Mouse (Mus musculus) monocyte, adult 2 months (primary cell): ENCODE measurements around the gene Trmt6.

Experiments used
- DNase-seq, 2 experiments: peaks; one replicate each; pipeline ENCODE4 v3.0.0; 2022; ENCODE audit warnings: low spot score in 2 of 2, low read depth in 1 of 2

Gene Trmt6

DNA sequence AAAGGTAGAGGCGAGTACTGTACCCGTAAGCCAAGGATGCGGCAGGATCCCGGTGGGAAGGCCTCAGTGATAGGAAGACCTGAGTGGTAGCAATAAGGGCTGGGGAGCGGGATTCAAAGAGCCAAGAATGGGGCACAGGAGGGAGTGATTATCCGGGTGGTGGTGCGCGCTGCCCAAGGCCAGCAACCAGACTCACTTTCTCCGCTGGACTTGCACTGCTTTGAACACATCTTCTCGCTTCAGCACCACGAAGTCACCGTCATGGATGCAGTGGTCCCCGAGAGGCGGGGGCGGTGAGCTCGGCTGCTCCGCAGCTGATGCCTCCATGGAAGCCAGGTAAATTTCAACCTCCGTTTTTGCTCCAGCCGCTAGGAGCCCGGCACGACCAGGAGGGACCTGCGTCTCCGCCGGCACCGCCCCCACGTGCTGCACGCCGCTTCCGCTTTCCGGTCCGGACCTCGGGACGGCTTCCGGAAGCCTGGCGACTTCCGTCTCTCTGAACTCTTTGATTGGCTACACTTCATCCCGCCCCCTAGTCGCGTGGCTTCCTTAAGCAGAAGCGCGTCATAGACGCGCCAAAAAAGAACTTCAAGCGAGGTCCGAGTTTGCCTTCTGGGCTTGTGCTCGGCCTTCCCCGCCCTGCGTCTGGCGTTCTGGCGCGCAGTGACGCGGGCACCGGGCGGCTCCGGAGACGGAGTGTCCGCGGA is at the start of gene Trmt6, which contains the start of gene Mcm8:
Trmt6 (minus strand) TSS at position 448 of the 707 bp plus-strand sequence.
Mcm8 (plus strand) TSS at position 534 of the 707 bp plus-strand sequence.
- DNase-seq, result peak; percentile 71 to 81

DNA sequence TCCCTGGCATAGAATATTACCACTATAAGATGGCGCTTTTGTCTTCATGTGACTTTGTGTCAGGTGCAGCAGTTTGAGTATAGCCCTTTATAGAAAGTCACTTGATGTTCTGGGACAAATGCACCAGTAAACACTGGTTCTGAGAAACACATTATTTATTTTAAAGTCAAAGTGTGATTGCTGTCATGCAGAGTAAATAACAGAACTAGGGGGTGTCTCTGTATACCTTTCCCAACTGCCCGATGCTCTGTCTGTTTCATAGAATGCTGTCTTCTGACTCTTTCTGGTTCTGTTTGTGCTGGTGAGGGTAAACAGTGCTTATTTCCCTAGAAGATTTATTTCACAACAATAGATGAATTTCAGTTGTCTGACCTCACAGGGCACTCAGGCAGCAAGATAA is 47.5 kb upstream of the Trmt6 start:
- DNase-seq, result no peak

DNA sequence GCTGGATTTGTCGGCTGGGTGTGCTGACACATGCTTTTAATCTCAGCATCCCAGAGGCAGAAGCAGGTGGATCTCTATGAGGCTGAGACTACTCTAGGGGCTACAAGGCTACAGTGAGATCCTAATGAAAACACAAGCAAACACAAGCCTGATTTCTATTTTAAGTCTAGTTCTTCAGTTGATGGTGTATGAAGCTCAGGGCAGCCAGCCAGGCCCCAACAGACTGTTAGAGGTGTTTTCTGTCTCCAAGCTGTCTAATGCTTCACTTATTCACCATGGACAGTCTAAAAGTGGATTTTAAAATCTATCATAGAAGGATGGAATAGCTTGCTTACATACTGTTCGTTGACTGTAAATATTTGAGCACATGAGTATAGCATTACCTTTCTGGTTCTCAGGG is 45.6 kb upstream of the Trmt6 start:
- no peak for DNase-seq

DNA sequence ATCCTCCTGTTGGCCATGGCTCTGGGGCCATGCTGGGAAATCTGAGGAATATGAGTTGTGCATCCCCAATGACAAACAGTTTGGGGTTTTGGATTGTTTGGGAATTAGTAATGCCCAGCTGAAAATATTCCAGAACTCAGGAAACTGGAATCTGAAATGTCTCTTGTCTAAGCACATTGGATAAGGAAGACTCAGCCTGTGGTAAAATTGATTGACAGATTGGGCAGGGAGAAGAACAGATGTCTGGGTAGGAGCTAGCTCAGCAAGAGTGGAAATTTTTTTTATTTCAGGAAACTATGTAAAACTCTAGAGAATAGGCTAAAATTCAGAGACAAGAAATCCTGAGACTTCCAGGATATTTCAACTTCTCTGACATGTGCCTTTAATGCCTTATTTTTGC is 44.6 kb upstream of the Trmt6 start:
- no peak for DNase-seq

DNA sequence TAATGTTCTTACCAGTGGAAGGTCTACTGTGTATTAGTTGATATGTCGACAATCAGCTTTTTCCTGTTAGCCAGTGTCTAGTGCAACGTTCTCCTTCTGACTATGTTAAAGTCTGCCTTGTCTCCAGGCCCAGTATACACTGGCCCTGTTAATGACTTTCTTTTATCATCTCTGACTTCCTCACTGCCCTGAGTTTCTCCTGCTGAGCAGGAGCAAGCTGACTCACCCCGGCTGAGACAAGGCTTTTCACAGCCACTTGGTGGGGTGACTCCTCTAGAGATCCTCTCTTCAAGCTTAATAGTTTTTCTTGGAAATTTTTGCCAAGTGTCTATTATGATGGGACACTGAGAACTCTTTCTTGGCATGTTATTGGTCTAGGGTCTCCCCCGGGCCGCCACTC is 40.5 kb upstream of the Trmt6 start:
- no peak for DNase-seq

DNA sequence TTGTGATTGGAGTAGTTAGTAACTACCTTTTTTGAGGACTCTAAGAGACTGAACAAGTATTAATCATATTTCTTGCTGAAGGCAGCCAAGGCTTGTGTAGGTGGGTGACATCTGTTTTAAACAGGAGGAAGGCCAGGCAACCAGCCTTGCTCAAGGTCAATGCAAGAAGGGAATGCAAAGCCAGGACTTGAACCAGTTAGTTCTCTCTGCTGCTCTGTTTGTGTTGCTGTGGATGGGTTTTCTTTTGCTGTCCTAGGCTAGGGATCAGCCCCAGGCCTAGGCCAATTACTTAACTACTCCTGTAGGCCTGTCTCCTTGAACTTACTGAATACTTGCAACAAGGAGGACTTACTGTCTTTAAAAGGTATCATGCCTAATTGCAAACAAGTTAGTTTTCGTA is 37.2 kb upstream of the Trmt6 start:
- no peak for DNase-seq

DNA sequence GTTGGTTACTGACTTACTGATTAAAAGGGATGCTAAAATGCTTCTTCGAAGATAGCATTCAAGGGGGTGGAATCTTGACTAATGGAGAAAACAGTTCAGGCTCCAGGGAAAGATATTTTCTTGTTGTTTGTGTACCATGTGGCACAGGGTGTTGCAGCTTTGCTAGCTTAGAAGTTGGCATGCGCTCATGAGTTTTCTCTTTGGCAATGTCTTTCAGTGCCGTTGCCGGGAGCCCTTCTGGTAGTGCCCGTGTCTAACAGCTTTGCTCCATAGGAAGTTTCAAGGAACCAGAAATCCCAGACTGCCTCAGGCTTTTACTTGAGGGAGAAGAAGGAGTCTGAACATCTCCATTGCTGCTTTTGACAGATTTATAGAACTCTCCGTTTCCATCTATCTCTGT is 33.3 kb upstream of the Trmt6 start:
- DNase-seq, result no peak

DNA sequence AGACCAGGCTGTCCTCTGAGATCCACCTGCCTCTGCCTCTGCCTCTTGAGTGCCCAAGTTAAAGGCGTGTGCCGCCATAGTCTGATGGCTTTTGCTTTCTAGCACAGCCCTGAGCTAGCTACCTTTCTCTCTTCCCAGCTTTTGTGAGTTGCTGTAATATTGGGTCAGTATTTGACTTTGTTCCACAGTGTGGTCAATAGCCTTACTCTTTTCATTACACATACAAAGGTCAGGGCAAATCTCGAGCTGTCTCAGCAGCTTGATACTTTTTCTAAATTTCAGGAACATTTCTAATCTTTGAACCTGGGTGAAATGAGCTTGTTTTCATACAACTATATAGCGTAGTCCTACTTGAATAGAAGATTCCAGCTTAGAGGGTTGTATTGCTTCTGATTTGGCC is 32.5 kb upstream of the Trmt6 start:
- DNase-seq, result no peak

DNA sequence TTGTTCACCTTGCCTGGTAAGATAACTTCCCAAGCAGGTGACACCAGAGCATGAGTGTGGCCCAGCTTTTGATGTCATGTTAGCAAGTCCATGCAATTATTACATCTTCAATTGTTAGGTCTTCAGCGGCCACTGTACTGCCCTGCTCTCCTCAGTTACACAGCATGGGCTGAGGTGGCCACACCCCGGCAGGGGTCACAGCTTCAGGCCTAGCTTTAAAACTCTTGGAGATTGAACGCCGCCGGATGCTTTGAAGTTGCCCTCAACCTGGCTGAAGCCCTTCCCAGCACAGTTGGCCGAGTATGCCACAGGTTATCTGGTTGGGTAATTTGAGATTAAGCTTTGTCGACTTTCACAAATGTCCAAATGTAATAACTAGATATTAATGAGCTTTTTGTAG is 31.7 kb upstream of the Trmt6 start:
- no peak for DNase-seq

DNA sequence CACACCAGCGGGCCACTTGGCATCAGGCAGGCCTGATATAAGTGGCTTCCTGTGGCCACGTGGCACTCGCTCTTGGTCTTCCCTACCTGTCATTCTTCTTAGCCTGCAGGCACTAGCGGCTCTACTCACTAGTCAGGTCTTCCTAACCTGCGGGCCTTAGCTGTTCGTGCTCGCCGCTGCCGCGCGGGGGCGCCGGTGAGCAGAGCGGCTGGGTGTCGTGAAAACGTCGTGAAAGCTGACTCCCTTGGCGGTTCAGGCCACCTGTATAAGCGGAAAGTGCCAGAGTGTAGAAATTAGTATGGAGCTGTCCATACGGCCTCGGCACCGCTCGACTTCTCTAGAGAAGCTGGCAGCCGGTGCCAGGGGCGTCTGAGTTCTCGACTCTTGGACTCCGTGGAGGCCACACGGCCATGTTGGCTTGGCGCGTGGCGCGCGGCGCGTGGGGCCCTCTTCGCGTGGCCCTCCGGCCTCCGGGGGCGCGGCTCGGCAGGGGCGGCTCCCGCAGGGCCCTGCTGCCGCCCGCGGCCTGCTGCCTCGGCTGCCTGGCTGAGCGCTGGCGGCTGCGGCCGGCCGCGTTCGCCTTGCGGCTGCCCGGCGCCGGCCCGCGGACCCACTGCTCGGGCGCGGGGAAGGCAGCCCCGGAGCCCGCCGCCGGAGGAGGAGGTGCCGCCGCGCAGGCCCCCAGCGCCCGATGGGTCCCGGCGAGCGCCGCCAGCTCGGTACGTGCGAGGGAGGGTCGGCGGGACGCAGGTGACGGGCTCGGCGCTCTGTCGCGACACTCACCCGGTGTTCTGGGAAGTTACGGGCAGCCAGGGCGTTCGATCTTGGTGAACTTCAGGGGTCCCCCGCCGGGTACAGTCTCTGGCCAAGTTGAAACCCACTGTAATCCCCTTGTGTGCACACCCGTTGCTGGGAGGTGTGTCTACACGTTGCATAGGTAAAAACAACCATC is 30.8 kb upstream of the Trmt6 start, which contains the start of gene Crls1:
Crls1 (plus strand) TSS at position 260 of the 952 bp plus-strand sequence.
- peak; percentile 87 to 96 for DNase-seq

DNA sequence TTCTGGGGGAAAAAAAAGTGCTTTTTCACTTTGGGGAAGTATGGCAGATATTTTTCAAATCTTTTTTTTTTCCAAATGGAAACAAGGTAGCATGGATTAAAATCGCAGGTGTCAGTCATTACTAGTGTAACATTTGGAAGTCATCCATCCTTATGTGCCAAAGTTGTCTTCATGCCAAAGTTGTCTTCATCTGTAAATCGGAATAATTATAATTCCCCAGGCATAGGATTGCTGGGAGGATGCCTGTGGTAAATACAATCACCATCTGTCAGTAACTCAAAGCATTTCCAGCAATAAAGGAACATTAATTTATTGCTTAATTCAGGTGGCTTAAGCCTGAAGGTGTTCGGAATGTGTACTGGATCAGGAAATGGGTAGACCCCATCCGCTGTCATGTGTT is 25.2 kb upstream of the Trmt6 start:
- DNase-seq, result no peak

DNA sequence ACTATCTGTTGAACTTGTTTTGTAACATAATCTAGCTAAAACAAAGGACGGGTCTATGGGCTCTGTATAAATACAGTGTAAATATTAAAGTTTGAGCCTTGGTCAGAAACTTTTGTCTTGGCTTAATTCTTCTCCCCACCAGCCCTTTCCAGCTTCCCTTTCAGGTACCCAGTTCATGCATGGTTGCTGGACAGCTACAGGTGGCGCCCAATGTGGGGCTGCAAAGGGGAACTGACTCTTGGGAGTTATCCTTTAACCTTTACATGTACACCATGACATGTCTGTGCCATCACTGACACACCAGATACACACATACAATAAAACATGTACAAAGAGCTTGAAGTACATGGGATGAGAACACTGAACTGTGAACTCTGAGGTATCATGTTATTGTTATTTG is 12.9 kb downstream of the Trmt6 start:
- DNase-seq, result no peak

DNA sequence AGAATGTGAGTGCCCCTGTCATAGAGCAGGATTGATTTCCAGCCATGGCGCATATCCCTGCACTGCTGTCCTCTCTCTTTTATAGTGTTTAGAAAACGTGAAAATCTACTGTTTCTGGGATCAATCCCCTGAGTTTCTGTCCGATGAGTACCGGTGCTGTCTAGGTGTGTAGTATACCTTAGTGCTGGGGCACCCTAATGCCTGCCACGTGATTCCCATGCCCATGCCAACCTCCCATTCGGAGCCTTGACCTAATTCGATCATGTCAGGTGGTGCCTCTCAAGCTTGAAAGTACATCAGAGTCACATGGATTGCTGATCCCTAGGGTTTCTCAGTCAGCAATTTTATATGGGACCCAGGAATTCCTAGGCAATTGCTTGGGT is 21.7 kb downstream of the Trmt6 start:
- no peak for DNase-seq

DNA sequence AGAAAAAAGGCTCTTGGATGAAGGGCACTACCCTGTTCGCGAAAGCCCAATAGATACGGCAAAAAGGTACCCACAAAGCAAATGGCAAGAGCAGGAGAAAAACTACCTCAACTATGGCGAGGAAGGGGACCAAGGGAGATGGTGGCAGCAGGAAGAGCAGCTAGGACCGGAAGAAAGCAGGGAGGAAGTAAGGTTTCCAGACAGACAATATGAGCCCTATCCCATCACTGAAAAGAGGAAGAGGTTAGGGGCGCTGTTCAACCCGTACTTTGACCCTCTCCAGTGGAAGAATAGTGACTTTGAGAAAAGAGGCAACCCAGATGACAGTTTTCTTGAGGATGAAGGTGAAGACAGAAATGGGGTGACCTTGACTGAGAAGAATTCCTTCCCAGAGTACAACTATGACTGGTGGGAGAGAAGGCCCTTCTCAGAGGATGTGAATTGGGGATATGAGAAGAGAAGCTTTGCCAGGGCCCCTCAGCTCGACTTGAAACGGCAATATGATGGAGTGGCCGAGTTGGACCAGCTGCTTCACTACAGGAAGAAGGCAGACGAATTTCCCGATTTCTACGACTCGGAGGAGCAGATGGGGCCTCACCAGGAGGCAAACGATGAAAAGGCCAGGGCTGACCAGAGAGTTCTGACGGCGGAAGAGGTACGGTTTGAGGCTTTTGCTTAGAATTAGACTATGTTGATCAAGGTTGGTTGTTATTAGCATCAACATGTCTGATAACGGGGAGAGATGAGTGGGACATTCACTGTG is 22.2 kb downstream of the Trmt6 start:
- no peak for DNase-seq

DNA sequence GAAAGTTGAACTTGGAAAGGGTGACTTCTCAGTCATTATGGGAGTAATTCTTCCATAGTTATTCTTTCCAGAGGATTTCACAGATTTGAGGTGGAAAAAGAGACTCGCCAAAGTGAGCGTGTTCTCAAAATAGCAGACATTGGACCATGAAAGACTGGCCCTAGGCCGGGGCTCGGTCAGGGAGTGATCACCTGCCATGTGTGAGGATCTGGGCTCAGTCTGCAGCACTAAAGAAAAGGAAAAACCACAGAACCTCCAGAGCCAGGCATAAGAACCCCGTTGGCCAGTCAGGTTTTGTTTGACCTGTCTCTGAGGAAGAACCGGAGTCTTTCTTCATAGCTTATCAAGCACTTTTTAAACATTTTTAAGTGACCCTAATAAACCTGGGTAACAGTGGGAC is 31.8 kb downstream of the Trmt6 start:
- DNase-seq, result no peak

DNA sequence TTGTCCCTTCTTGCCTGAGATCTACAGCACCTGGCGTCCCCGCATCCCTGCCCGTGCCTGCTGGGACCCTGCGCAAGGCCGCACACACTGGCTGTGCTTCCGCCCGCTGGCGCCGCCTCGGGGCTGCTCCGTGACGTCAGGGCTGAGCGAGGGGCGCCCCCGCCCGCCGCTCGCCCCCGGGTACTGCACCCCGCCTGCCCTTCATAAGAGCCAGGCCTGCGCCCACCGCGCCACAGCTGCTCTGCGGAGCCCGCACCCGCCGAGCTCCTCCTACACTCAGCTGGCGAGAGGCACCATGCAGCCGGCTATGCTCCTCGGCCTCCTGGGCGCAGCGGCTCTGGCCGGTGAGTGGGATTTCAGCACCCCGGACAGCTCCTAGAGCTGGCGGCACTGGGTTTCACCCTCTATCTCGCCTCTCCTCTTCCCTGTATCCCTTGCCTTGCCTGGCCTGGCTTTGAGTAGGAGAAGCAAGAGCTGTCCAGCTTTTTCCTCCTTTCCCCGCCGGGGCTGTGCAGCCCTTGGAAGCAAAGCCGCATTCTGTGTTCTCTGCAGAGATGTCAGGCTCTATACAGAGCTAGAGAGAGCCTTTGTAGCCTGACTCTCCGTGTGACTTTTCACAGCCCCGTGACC is 34.3 kb downstream of the Trmt6 start:
- peak; percentile 6 to 17 for DNase-seq

DNA sequence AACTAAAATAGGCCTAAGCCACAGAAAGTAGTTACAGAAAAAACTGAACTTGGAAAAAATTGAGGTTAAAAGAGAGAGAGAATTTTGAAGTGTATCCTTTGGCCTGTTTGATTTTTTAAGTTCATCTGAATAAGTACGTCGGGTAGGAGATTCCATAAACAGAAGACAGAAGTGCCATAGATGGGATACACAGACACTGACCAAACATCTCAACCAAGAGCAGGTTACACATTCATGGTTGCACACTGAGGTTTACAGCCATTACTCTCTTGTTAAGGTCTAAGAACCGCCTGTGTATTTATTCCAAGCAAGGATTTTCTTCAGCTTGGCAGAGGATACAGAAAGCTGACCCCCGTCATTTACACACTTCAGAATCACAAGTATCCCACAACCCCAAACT is 34.9 kb downstream of the Trmt6 start, which contains the start of gene Chgb:
Chgb (plus strand) TSS at position 301 of the 400 bp plus-strand sequence.
- DNase-seq, result no peak

DNA sequence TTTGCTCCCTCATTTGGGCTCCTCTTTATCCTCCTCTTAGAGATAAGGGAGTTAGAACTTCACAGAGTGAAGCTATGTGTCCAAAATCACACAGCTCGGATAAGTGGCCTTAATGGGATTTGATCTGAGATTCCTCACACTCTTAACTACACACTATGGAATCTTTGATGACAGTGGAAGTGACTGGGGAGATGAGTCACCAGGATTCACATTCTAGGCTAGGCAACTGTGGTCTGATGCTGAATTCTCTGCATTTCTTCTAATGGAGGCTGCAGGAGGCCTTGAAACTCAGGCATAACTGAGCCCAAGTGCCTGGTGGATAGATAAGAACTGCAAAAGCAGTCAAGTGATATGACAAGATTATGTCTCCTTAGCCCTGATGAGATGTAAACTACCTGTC is 45.0 kb downstream of the Trmt6 start:
- DNase-seq, result no peak

DNA sequence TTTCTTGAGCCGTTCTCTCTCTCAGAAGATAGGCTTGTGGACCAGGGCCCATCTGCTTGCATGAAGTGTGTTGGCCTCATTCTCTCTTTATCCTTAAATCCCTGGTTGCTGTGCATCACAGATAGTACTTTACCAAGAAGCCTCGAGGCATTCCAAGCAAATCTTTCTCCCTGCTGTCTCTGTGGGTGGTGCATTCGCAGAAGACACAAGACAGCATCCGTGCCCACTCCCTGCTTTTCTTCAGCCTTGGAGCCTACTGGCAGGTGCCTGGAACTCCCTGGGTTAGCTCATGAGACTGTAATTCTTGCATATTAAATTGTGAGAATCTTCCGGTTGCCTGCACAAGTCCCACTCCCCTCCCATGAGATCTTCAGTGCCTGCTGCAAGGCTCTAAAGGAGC is 57.9 kb downstream of the Trmt6 start:
- DNase-seq, result no peak
